Mouse (Mus musculus): ENCODE results near the gene 4930539E08Rik. TPM values are rescaled to one million over a fixed set of nuclear protein-coding genes. Genes with fewer than 3 reads are reported as not detected.

4930539E08Rik gene
- polyA plus RNA-seq, 1 experiment from 2014 or later = 0.43 TPM

GRCm38 (mm10) chr17:28886266-28886665, 28.9 kb downstream of the 4930539E08Rik start:
- no peak overlapping the region for H3K27ac ChIP-seq (ENCODE audit: low read length)
- no peak overlapping the region for H3K4me2 ChIP-seq (ENCODE audit: low read depth, low read length)
- ATAC-seq (replicated peaks; ENCODE audit: extremely low read depth, insufficient read depth, low FRiP score) = no peak
- H3K4me1 ChIP-seq (ENCODE audit: control insufficient read depth, insufficient read depth, low read length) = no peaks in the 10 kb centered on the region
- no peak overlapping the region for H3K4me3 ChIP-seq (ENCODE audit: low read length)
- H3K36me3 ChIP-seq (ENCODE audit: control insufficient read depth, insufficient read depth) = no peaks in the 10 kb centered on the region
- no peak overlapping the region for H3K9ac ChIP-seq (ENCODE audit: low read length)
- 78% methylated on average over 8 of the region's 8 CpGs for WGBS
- H3K27me3 ChIP-seq (ENCODE audit: control insufficient read depth, insufficient read depth, low read length) = no peaks in the 10 kb centered on the region
- 0 out of 2 replicates have a peak, but pooled peaks cover 2% of the 10 kb centered on the region for H3K9me3 ChIP-seq (replicated peaks; ENCODE audit: control insufficient read depth, low read length)

GRCm38 (mm10) chr17:28885231-28885630, 29.9 kb downstream of the 4930539E08Rik start:
- Histone ChIP-seq H3K4me3 (ENCODE audit: low read length) (no peak overlapping the region), H3K27me3 (ENCODE audit: control insufficient read depth, insufficient read depth, low read length) (0 out of 2 replicates have a peak, but pooled peaks cover 2% of the 10 kb centered on the region), H3K4me2 (ENCODE audit: low read depth, low read length) (no peak overlapping the region), H3K9ac (ENCODE audit: low read length) (no peak overlapping the region), H3K4me1 (ENCODE audit: control insufficient read depth, insufficient read depth, low read length) (no peaks in the 10 kb centered on the region), H3K36me3 (ENCODE audit: control insufficient read depth, insufficient read depth) (no peaks in the 10 kb centered on the region), H3K27ac (ENCODE audit: low read length) (no peak overlapping the region), H3K9me3 (replicated peaks; ENCODE audit: control insufficient read depth, low read length) (0 out of 2 replicates have a peak, but pooled peaks cover 2% of the 10 kb centered on the region)
- no peak for ATAC-seq (replicated peaks; ENCODE audit: extremely low read depth, insufficient read depth, low FRiP score)
- 77% methylated on average over 8 of the region's 8 CpGs for WGBS

- no peak overlapping the region for H3K4me3 ChIP-seq (ENCODE audit: low read length)
- no peak overlapping the region for H3K27ac ChIP-seq (ENCODE audit: low read length)
- H3K4me1 ChIP-seq (ENCODE audit: control insufficient read depth, insufficient read depth, low read length) = no peaks in the 10 kb centered on the region
- H3K9me3 ChIP-seq (replicated peaks; ENCODE audit: control insufficient read depth, low read length) = 0 out of 2 replicates have a peak, but pooled peaks cover 2% of the 10 kb centered on the region
- no peak for ATAC-seq (replicated peaks; ENCODE audit: extremely low read depth, insufficient read depth, low FRiP score)
- no peak overlapping the region for H3K9ac ChIP-seq (ENCODE audit: low read length)
- H3K36me3 ChIP-seq (ENCODE audit: control insufficient read depth, insufficient read depth) = no peaks in the 10 kb centered on the region
- H3K27me3 ChIP-seq (ENCODE audit: control insufficient read depth, insufficient read depth, low read length) = 0 out of 2 replicates have a peak, but pooled peaks cover 2% of the 10 kb centered on the region
- H3K4me2 ChIP-seq (ENCODE audit: low read depth, low read length) = no peak overlapping the region
- WGBS = 55% methylated on average over 10 of the region's 10 CpGs
Measured at GRCm38 (mm10) chr17:28883941-28884516, 31.1 kb downstream of the 4930539E08Rik start.

GRCm38 (mm10) chr17:28882810-28883209, 32.3 kb downstream of the 4930539E08Rik start:
- WGBS = 51% methylated on average over 8 of the region's 8 CpGs
- Histone ChIP-seq H3K4me2 (ENCODE audit: low read depth, low read length) (no peak overlapping the region; the same call in 1 of the 2 replicates), H3K36me3 (ENCODE audit: control insufficient read depth, insufficient read depth) (no peaks in the 10 kb centered on the region), H3K27ac (ENCODE audit: low read length) (no peak overlapping the region), H3K9ac (ENCODE audit: low read length) (no peak overlapping the region), H3K9me3 (replicated peaks; ENCODE audit: control insufficient read depth, low read length) (no peaks in the 10 kb centered on the region), H3K4me3 (ENCODE audit: low read length) (no peak overlapping the region), H3K27me3 (ENCODE audit: control insufficient read depth, insufficient read depth, low read length) (0 out of 2 replicates have a peak, but pooled peaks cover 2% of the 10 kb centered on the region), H3K4me1 (ENCODE audit: control insufficient read depth, insufficient read depth, low read length) (no peaks in the 10 kb centered on the region)
- ATAC-seq (replicated peaks; ENCODE audit: extremely low read depth, insufficient read depth, low FRiP score) = no peak

GRCm38 (mm10) chr17:28882316-28882715, 32.8 kb downstream of the 4930539E08Rik start:
- no peak overlapping the region for H3K4me3 ChIP-seq (ENCODE audit: low read length)
- peak overlapping the region; percentile 41; the same call in 1 of the 2 replicates for H3K4me2 ChIP-seq (ENCODE audit: low read depth, low read length)
- H3K27ac ChIP-seq (ENCODE audit: low read length) = no peak overlapping the region
- 3% methylated on average over 12 of the region's 12 CpGs for WGBS
- ATAC-seq (replicated peaks; ENCODE audit: extremely low read depth, insufficient read depth, low FRiP score) = no peak
- no peak overlapping the region for H3K9ac ChIP-seq (ENCODE audit: low read length)
- H3K4me1 ChIP-seq (ENCODE audit: control insufficient read depth, insufficient read depth, low read length) = no peaks in the 10 kb centered on the region
- H3K9me3 ChIP-seq (replicated peaks; ENCODE audit: control insufficient read depth, low read length) = no peaks in the 10 kb centered on the region
- H3K36me3 ChIP-seq (ENCODE audit: control insufficient read depth, insufficient read depth) = no peaks in the 10 kb centered on the region
- 0 out of 2 replicates have a peak, but pooled peaks cover 2% of the 10 kb centered on the region for H3K27me3 ChIP-seq (ENCODE audit: control insufficient read depth, insufficient read depth, low read length)

GRCm38 (mm10) chr17:28879931-28880391, 35.2 kb downstream of the 4930539E08Rik start:
- Histone ChIP-seq H3K27ac (ENCODE audit: low read length) (no peak overlapping the region), H3K4me2 (ENCODE audit: low read depth, low read length) (0 out of 2 replicates have a peak overlapping the region, but pooled peaks have one; percentile 31), H3K27me3 (ENCODE audit: control insufficient read depth, insufficient read depth, low read length) (0 out of 2 replicates have a peak, but pooled peaks cover 2% of the 10 kb centered on the region), H3K4me3 (ENCODE audit: low read length) (no peak overlapping the region), H3K36me3 (ENCODE audit: control insufficient read depth, insufficient read depth) (no peaks in the 10 kb centered on the region), H3K9ac (ENCODE audit: low read length) (no peak overlapping the region), H3K4me1 (ENCODE audit: control insufficient read depth, insufficient read depth, low read length) (peaks cover 5% of the 10 kb centered on the region), H3K9me3 (replicated peaks; ENCODE audit: control insufficient read depth, low read length) (no peaks in the 10 kb centered on the region)
- ATAC-seq (replicated peaks; ENCODE audit: extremely low read depth, insufficient read depth, low FRiP score) = no peak
- 6% methylated on average over 18 of the region's 18 CpGs for WGBS

GRCm38 (mm10) chr17:28876821-28877220, 38.3 kb downstream of the 4930539E08Rik start:
- ATAC-seq (replicated peaks; ENCODE audit: extremely low read depth, insufficient read depth, low FRiP score) = no peak
- no peak overlapping the region for H3K4me2 ChIP-seq (ENCODE audit: low read depth, low read length)
- no peak overlapping the region for H3K9ac ChIP-seq (ENCODE audit: low read length)
- no peak overlapping the region for H3K27ac ChIP-seq (ENCODE audit: low read length)
- H3K36me3 ChIP-seq (ENCODE audit: control insufficient read depth, insufficient read depth) = no peaks in the 10 kb centered on the region
- WGBS = 23% methylated on average over 19 of the region's 19 CpGs
- H3K27me3 ChIP-seq (ENCODE audit: control insufficient read depth, insufficient read depth, low read length) = 0 out of 2 replicates have a peak, but pooled peaks cover 2% of the 10 kb centered on the region
- no peak overlapping the region for H3K4me3 ChIP-seq (ENCODE audit: low read length)
- H3K9me3 ChIP-seq (replicated peaks; ENCODE audit: control insufficient read depth, low read length) = no peaks in the 10 kb centered on the region
- H3K4me1 ChIP-seq (ENCODE audit: control insufficient read depth, insufficient read depth, low read length) = peaks cover 8% of the 10 kb centered on the region

- H3K27me3 ChIP-seq (ENCODE audit: control insufficient read depth, insufficient read depth, low read length) = 0 out of 2 replicates have a peak, but pooled peaks cover 2% of the 10 kb centered on the region
- H3K9ac ChIP-seq (ENCODE audit: low read length) = no peak overlapping the region
- H3K27ac ChIP-seq (ENCODE audit: low read length) = no peak overlapping the region
- H3K36me3 ChIP-seq (ENCODE audit: control insufficient read depth, insufficient read depth) = no peaks in the 10 kb centered on the region
- ATAC-seq (replicated peaks; ENCODE audit: extremely low read depth, insufficient read depth, low FRiP score) = no peak
- WGBS = 71% methylated on average over 5 of the region's 5 CpGs
- H3K4me3 ChIP-seq (ENCODE audit: low read length) = no peak overlapping the region
- H3K4me1 ChIP-seq (ENCODE audit: control insufficient read depth, insufficient read depth, low read length) = peaks cover 8% of the 10 kb centered on the region
- H3K4me2 ChIP-seq (ENCODE audit: low read depth, low read length) = no peak overlapping the region
- no peaks in the 10 kb centered on the region for H3K9me3 ChIP-seq (replicated peaks; ENCODE audit: control insufficient read depth, low read length)
Measured at GRCm38 (mm10) chr17:28876331-28876730, 38.8 kb downstream of the 4930539E08Rik start.

GRCm38 (mm10) chr17:28875316-28875715, 39.8 kb downstream of the 4930539E08Rik start:
- H3K9ac ChIP-seq (ENCODE audit: low read length) = no peak overlapping the region; the same call in 1 of the 2 replicates
- H3K36me3 ChIP-seq (ENCODE audit: control insufficient read depth, insufficient read depth) = no peaks in the 10 kb centered on the region
- peaks cover 8% of the 10 kb centered on the region for H3K4me1 ChIP-seq (ENCODE audit: control insufficient read depth, insufficient read depth, low read length)
- peak overlapping the region; percentile 25 for H3K27ac ChIP-seq (ENCODE audit: low read length)
- H3K4me3 ChIP-seq (ENCODE audit: low read length) = no peak overlapping the region
- no peaks in the 10 kb centered on the region for H3K27me3 ChIP-seq (ENCODE audit: control insufficient read depth, insufficient read depth, low read length)
- ATAC-seq (replicated peaks; ENCODE audit: extremely low read depth, insufficient read depth, low FRiP score) = peak; percentile 80
- H3K9me3 ChIP-seq (replicated peaks; ENCODE audit: control insufficient read depth, low read length) = no peaks in the 10 kb centered on the region
- no peak overlapping the region; the same call in 1 of the 2 replicates for H3K4me2 ChIP-seq (ENCODE audit: low read depth, low read length)
- 31% methylated on average over 8 of the region's 8 CpGs for WGBS

All from heart, embryonic 16.5 days (tissue).